Mouse (Mus musculus) forebrain, embryonic 10.5 days (tissue): ENCODE data around the gene Gpsm3. TPM values are rescaled to one million over a fixed set of nuclear protein-coding genes. Genes with fewer than 3 reads are reported as not detected.

ENCODE experiments used
- polyA plus RNA-seq: library from polyadenylated mRNA; unstranded; fragments of >200 nt; fragmentation: Nextera tagmentation; extraction: Ambion mirVana; gene quantifications from 2 replicates; pipeline ENCODE4 v1.2.1, GENCODE M21; 2016

The Gpsm3 gene
- polyA plus RNA-seq, 1 experiment from 2014 or later, result 5.9 TPM

Other genes with a start within 250 kb of the Gpsm3 start
- gene Btnl2, start 235.0 kb upstream of the Gpsm3 start, polyA plus RNA-seq, result not detected in 2 replicates
- gene Btnl1, start 212.7 kb upstream of the Gpsm3 start, polyA plus RNA-seq, result not detected in 2 replicates
- gene BC051142, start 191.0 kb upstream of the Gpsm3 start, polyA plus RNA-seq, result 1.3 and 1.6 TPM in 2 replicates
- gene Btnl4, start 112.5 kb upstream of the Gpsm3 start, polyA plus RNA-seq, result not detected in 2 replicates
- not detected in 2 replicates for gene Btnl6, start 72.5 kb upstream of the Gpsm3 start, polyA plus RNA-seq
- 6.1 and 7.0 TPM in 2 replicates for gene Notch4, start 25.5 kb upstream of the Gpsm3 start, polyA plus RNA-seq
- 15.6 and 15.7 TPM in 2 replicates for gene Pbx2, start 1.5 kb downstream of the Gpsm3 start, polyA plus RNA-seq
- gene Ager, start 8.1 kb downstream of the Gpsm3 start, polyA plus RNA-seq, result 2.3 TPM in 2 replicates
- 185 and 186 TPM in 2 replicates for gene Rnf5, start 13.9 kb downstream of the Gpsm3 start, polyA plus RNA-seq
- 60.8 and 62.7 TPM in 2 replicates for gene Agpat1, start 14.5 kb downstream of the Gpsm3 start, polyA plus RNA-seq
- gene Egfl8, start 26.2 kb downstream of the Gpsm3 start, polyA plus RNA-seq, result 1.6 and 3.1 TPM in 2 replicates
- 22.1 and 22.4 TPM in 2 replicates for gene Ppt2, start 38.7 kb downstream of the Gpsm3 start, polyA plus RNA-seq
- 0.54 and 0.62 TPM in 2 replicates for gene Prrt1, start 39.7 kb downstream of the Gpsm3 start, polyA plus RNA-seq
- gene Fkbpl, start 55.0 kb downstream of the Gpsm3 start, polyA plus RNA-seq, result 14.8 and 15.5 TPM in 2 replicates
- 105 and 106 TPM in 2 replicates for gene Atf6b, start 57.3 kb downstream of the Gpsm3 start, polyA plus RNA-seq
- not detected in 2 replicates for gene Tnxb, start 80.7 kb downstream of the Gpsm3 start, polyA plus RNA-seq
- gene C4b, start 154.1 kb downstream of the Gpsm3 start, polyA plus RNA-seq, result not detected in 2 replicates
- not detected in 2 replicates for gene Cyp21a1, start 214.8 kb downstream of the Gpsm3 start, polyA plus RNA-seq
- 28.6 and 31.6 TPM in 2 replicates for gene Stk19, start 247.1 kb downstream of the Gpsm3 start, polyA plus RNA-seq
- gene Dxo, start 247.2 kb downstream of the Gpsm3 start, polyA plus RNA-seq, result 80.2 and 83.0 TPM in 2 replicates